Mouse (Mus musculus): ENCODE results near the gene Fam178b.

DNA sequence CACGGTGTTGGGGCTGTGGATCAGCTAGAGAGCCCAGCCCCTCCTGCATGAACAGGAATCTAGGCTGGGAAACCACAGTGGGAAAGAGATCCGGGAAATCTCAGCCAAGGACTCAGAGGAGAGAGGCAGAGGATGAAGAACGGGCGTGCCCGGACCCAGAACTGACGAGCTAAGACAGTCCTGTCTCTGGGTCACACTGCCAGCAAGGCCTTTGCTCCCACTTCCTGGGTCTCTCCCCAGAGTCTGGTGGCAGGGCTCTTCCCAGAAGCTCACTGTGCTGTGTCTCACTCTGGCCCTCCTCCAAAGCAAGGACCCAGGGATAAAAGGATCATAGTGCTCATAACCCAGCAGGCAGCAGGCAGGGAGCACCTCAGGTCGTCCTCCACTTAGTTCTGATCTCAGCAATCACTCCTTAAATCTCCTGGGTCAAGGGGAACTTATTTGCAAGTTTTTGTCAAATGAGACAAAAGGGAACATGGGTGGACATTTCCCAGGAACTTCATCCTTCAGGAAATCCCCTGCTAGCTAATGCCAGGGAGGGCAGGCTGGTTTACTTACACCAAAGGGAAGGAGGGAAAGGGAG, 113.2 kb downstream of the Fam178b start:
- TF ChIP-seq POLR2A (IDR thresholded peaks at IDR 0.05; ENCODE audit: insufficient read depth, low read length) (no peak), CTCF (IDR thresholded peaks at IDR 0.05; ENCODE audit: low read depth, low read length) (no peak)
